Mouse (Mus musculus): ENCODE data around the gene Cpn1. TPM values are rescaled to one million over a fixed set of nuclear protein-coding genes. Genes with fewer than 3 reads are reported as not detected.

The Cpn1 gene
- polyA plus RNA-seq, 1 experiment from 2014 or later = 0.32 TPM

- Histone ChIP-seq H3K9ac (replicated peaks; ENCODE audit: low read depth, low read length) (no peak overlapping the region), H3K4me1 (ENCODE audit: control insufficient read depth, insufficient read depth, low read length) (no peaks in the 10 kb centered on the region), H3K9me3 (ENCODE audit: control insufficient read depth, low read length) (no peaks in the 10 kb centered on the region), H3K36me3 (ENCODE audit: control insufficient read depth, insufficient read depth, low read length) (no peaks in the 10 kb centered on the region), H3K4me2 (ENCODE audit: low read depth, low read length) (no peak overlapping the region), H3K27me3 (ENCODE audit: control insufficient read depth, insufficient read depth, low read length) (no peaks in the 10 kb centered on the region), H3K27ac (ENCODE audit: low read depth, low read length) (no peak overlapping the region), H3K4me3 (ENCODE audit: low read depth, low read length) (no peak overlapping the region)
- ATAC-seq (ENCODE audit: low read depth) = no peak
- WGBS = 69% methylated on average over 21 of the region's 21 CpGs
Measured at GRCm38 (mm10) chr19:43916586-43917405, 69.6 kb downstream of the Cpn1 start.

GRCm38 (mm10) chr19:43915431-43915830 lies 70.9 kb downstream of the Cpn1 start:
- no peak overlapping the region for H3K4me2 ChIP-seq (ENCODE audit: low read depth, low read length)
- H3K27ac ChIP-seq (ENCODE audit: low read depth, low read length) = no peak overlapping the region
- WGBS = 83% methylated on average over 9 of the region's 9 CpGs
- H3K27me3 ChIP-seq (ENCODE audit: control insufficient read depth, insufficient read depth, low read length) = no peaks in the 10 kb centered on the region
- H3K4me1 ChIP-seq (ENCODE audit: control insufficient read depth, insufficient read depth, low read length) = no peaks in the 10 kb centered on the region
- no peak overlapping the region for H3K9ac ChIP-seq (replicated peaks; ENCODE audit: low read depth, low read length)
- no peak for ATAC-seq (ENCODE audit: low read depth)
- no peaks in the 10 kb centered on the region for H3K9me3 ChIP-seq (ENCODE audit: control insufficient read depth, low read length)
- H3K4me3 ChIP-seq (ENCODE audit: low read depth, low read length) = no peak overlapping the region
- H3K36me3 ChIP-seq (ENCODE audit: control insufficient read depth, insufficient read depth, low read length) = no peaks in the 10 kb centered on the region

GRCm38 (mm10) chr19:43914986-43915385 lies 71.4 kb downstream of the Cpn1 start:
- Histone ChIP-seq H3K4me1 (ENCODE audit: control insufficient read depth, insufficient read depth, low read length) (no peaks in the 10 kb centered on the region), H3K27me3 (ENCODE audit: control insufficient read depth, insufficient read depth, low read length) (no peaks in the 10 kb centered on the region), H3K4me2 (ENCODE audit: low read depth, low read length) (no peak overlapping the region), H3K27ac (ENCODE audit: low read depth, low read length) (no peak overlapping the region), H3K9me3 (ENCODE audit: control insufficient read depth, low read length) (no peaks in the 10 kb centered on the region), H3K9ac (replicated peaks; ENCODE audit: low read depth, low read length) (no peak overlapping the region), H3K4me3 (ENCODE audit: low read depth, low read length) (no peak overlapping the region), H3K36me3 (ENCODE audit: control insufficient read depth, insufficient read depth, low read length) (no peaks in the 10 kb centered on the region)
- no peak for ATAC-seq (ENCODE audit: low read depth)
- 93% methylated on average over 9 of the region's 9 CpGs for WGBS

GRCm38 (mm10) chr19:43912775-43913486 lies 73.4 kb downstream of the Cpn1 start:
- ATAC-seq (ENCODE audit: low read depth) = no peak
- Histone ChIP-seq H3K4me1 (ENCODE audit: control insufficient read depth, insufficient read depth, low read length) (no peaks in the 10 kb centered on the region), H3K36me3 (ENCODE audit: control insufficient read depth, insufficient read depth, low read length) (no peaks in the 10 kb centered on the region)

GRCm38 (mm10) chr19:43906492-43906891 lies 79.9 kb downstream of the Cpn1 start:
- peaks cover 4% of the 10 kb centered on the region; the same call in 1 of the 2 replicates for H3K36me3 ChIP-seq (ENCODE audit: control insufficient read depth, insufficient read depth, low read length)
- H3K9me3 ChIP-seq (ENCODE audit: control insufficient read depth, low read length) = no peaks in the 10 kb centered on the region
- no peak for ATAC-seq (ENCODE audit: low read depth)
- no peaks in the 10 kb centered on the region for H3K27me3 ChIP-seq (ENCODE audit: control insufficient read depth, insufficient read depth, low read length)
- no peaks in the 10 kb centered on the region for H3K4me1 ChIP-seq (ENCODE audit: control insufficient read depth, insufficient read depth, low read length)
- H3K4me2 ChIP-seq (ENCODE audit: low read depth, low read length) = no peak overlapping the region
- H3K27ac ChIP-seq (ENCODE audit: low read depth, low read length) = no peak overlapping the region
- 94% methylated on average over 7 of the region's 7 CpGs for WGBS
- H3K9ac ChIP-seq (replicated peaks; ENCODE audit: low read depth, low read length) = no peak overlapping the region
- H3K4me3 ChIP-seq (ENCODE audit: low read depth, low read length) = no peak overlapping the region

More at GRCm38 (mm10) chr19:43912775-43913486, 73.4 kb downstream of the Cpn1 start:
- Histone ChIP-seq H3K27me3 (ENCODE audit: control insufficient read depth, insufficient read depth, low read length) (no peaks in the 10 kb centered on the region), H3K9ac (replicated peaks; ENCODE audit: low read depth, low read length) (no peak overlapping the region), H3K9me3 (ENCODE audit: control insufficient read depth, low read length) (no peaks in the 10 kb centered on the region), H3K27ac (ENCODE audit: low read depth, low read length) (no peak overlapping the region), H3K4me3 (ENCODE audit: low read depth, low read length) (no peak overlapping the region), H3K4me2 (ENCODE audit: low read depth, low read length) (no peak overlapping the region)
- 92% methylated on average over 4 of the region's 4 CpGs for WGBS

Other genes with a start within 250 kb of the Cpn1 start
- gene Cutc, start 233.6 kb downstream of the Cpn1 start, polyA plus RNA-seq (2014; fragmentation: Nextera tagmentation; extraction: Ambion mirVana) = 6.5 and 7.0 TPM in 2 replicates
- gene Cox15, start 233.6 kb downstream of the Cpn1 start, polyA plus RNA-seq (2014; fragmentation: Nextera tagmentation; extraction: Ambion mirVana) = 11.6 and 12.0 TPM in 2 replicates
- 0.06 and 0.24 TPM in 2 replicates for gene Abcc2, start 204.4 kb downstream of the Cpn1 start, polyA plus RNA-seq (2014; fragmentation: Nextera tagmentation; extraction: Ambion mirVana)
- gene Dnmbp, start 46.4 kb downstream of the Cpn1 start, polyA plus RNA-seq (2014; fragmentation: Nextera tagmentation; extraction: Ambion mirVana) = 8.4 and 9.9 TPM in 2 replicates
- not detected in 2 replicates for gene Cyp2c23, start 42.7 kb upstream of the Cpn1 start, polyA plus RNA-seq (2014; fragmentation: Nextera tagmentation; extraction: Ambion mirVana)
- gene Erlin1, start 83.2 kb upstream of the Cpn1 start, polyA plus RNA-seq (2014; fragmentation: Nextera tagmentation; extraction: Ambion mirVana) = 16.7 and 18.2 TPM in 2 replicates
- gene Chuk, start 120.9 kb upstream of the Cpn1 start, polyA plus RNA-seq (2014; fragmentation: Nextera tagmentation; extraction: Ambion mirVana) = 68.8 and 70.0 TPM in 2 replicates
- gene Cwf19l1, start 149.3 kb upstream of the Cpn1 start, polyA plus RNA-seq (2014; fragmentation: Nextera tagmentation; extraction: Ambion mirVana) = 32.2 and 35.6 TPM in 2 replicates
- 178 and 189 TPM in 2 replicates for gene Bloc1s2, start 159.9 kb upstream of the Cpn1 start, polyA plus RNA-seq (2014; fragmentation: Nextera tagmentation; extraction: Ambion mirVana)
- 3.0 and 4.0 TPM in 2 replicates for gene Pkd2l1, start 205.9 kb upstream of the Cpn1 start, polyA plus RNA-seq (2014; fragmentation: Nextera tagmentation; extraction: Ambion mirVana)
- 4.0 and 4.3 TPM in 2 replicates for gene Scd3, start 216.7 kb upstream of the Cpn1 start, polyA plus RNA-seq (2014; fragmentation: Nextera tagmentation; extraction: Ambion mirVana)

All from neural tube, embryonic 14.5 days (tissue).